Mouse (Mus musculus): ENCODE results near the gene Btbd6.

GRCm38 (mm10) chr12:112991444-112991843, 15.2 kb downstream of the Btbd6 start:
- TF ChIP-seq CTCF (IDR thresholded peaks at IDR 0.05; ENCODE audit: insufficient read depth, low read length) (no peak), POLR2A (IDR thresholded peaks at IDR 0.05; ENCODE audit: borderline replicate concordance, extremely low read depth, low read depth, low read length) (no peak)
